Mouse (Mus musculus): ENCODE data around the gene Erbb4. TPM values are rescaled to one million over a fixed set of nuclear protein-coding genes. Genes with fewer than 3 reads are reported as not detected.

Gene Erbb4
- polyA plus RNA-seq, 1 experiment from 2014 or later = 0.35 TPM

GRCm38 (mm10) chr1:69048918-69049317 lies 58.9 kb downstream of the Erbb4 start:
- 90% methylated on average over 4 of the region's 4 CpGs for WGBS
- no peaks in the 10 kb centered on the region for H3K36me3 ChIP-seq (ENCODE audit: control insufficient read depth, insufficient read depth, low read length)
- no peak overlapping the region for H3K9ac ChIP-seq (ENCODE audit: low read length)
- H3K27me3 ChIP-seq (ENCODE audit: control insufficient read depth, insufficient read depth, low read length) = no peaks in the 10 kb centered on the region
- H3K4me2 ChIP-seq (ENCODE audit: low read depth, low read length) = no peak overlapping the region
- H3K4me1 ChIP-seq (ENCODE audit: control insufficient read depth, insufficient read depth, low read length) = no peaks in the 10 kb centered on the region
- no peaks in the 10 kb centered on the region for H3K9me3 ChIP-seq (replicated peaks; ENCODE audit: control insufficient read depth, low read length)
- no peak overlapping the region for H3K4me3 ChIP-seq (replicated peaks; ENCODE audit: low read length)
- ATAC-seq (ENCODE audit: insufficient read depth, low FRiP score) = no peak
- no peak overlapping the region for H3K27ac ChIP-seq (ENCODE audit: low read length)

- no peaks in the 10 kb centered on the region for H3K36me3 ChIP-seq (ENCODE audit: control insufficient read depth, insufficient read depth, low read length)
- no peaks in the 10 kb centered on the region for H3K4me1 ChIP-seq (ENCODE audit: control insufficient read depth, insufficient read depth, low read length)
- H3K9me3 ChIP-seq (replicated peaks; ENCODE audit: control insufficient read depth, low read length) = no peaks in the 10 kb centered on the region
- no peak overlapping the region for H3K4me2 ChIP-seq (ENCODE audit: low read depth, low read length)
- 83% methylated on average over 11 of the region's 11 CpGs for WGBS
- no peak overlapping the region for H3K4me3 ChIP-seq (replicated peaks; ENCODE audit: low read length)
- H3K27me3 ChIP-seq (ENCODE audit: control insufficient read depth, insufficient read depth, low read length) = no peaks in the 10 kb centered on the region
- no peak overlapping the region for H3K27ac ChIP-seq (ENCODE audit: low read length)
- no peak overlapping the region for H3K9ac ChIP-seq (ENCODE audit: low read length)
- ATAC-seq (ENCODE audit: insufficient read depth, low FRiP score) = no peak
Measured at GRCm38 (mm10) chr1:69046228-69046978, 61.5 kb downstream of the Erbb4 start.

- Histone ChIP-seq H3K27me3 (ENCODE audit: control insufficient read depth, insufficient read depth, low read length) (no peaks in the 10 kb centered on the region), H3K4me1 (ENCODE audit: control insufficient read depth, insufficient read depth, low read length) (no peaks in the 10 kb centered on the region)
Measured at GRCm38 (mm10) chr1:69027816-69028215, 80.0 kb downstream of the Erbb4 start.

GRCm38 (mm10) chr1:69024858-69025257 lies 83.0 kb downstream of the Erbb4 start:
- no peak for ATAC-seq (ENCODE audit: insufficient read depth, low FRiP score)
- WGBS = 37% methylated on average over 3 of the region's 3 CpGs
- no peak overlapping the region for H3K4me2 ChIP-seq (ENCODE audit: low read depth, low read length)

More at GRCm38 (mm10) chr1:69027816-69028215, 80.0 kb downstream of the Erbb4 start:
- H3K4me3 ChIP-seq (replicated peaks; ENCODE audit: low read length) = no peak overlapping the region
- H3K9me3 ChIP-seq (replicated peaks; ENCODE audit: control insufficient read depth, low read length) = no peaks in the 10 kb centered on the region
- H3K4me2 ChIP-seq (ENCODE audit: low read depth, low read length) = no peak overlapping the region
- H3K36me3 ChIP-seq (ENCODE audit: control insufficient read depth, insufficient read depth, low read length) = no peaks in the 10 kb centered on the region
- no peak overlapping the region for H3K27ac ChIP-seq (ENCODE audit: low read length)
- H3K9ac ChIP-seq (ENCODE audit: low read length) = no peak overlapping the region
- ATAC-seq (ENCODE audit: insufficient read depth, low FRiP score) = no peak
- 76% methylated on average over 5 of the region's 5 CpGs for WGBS

GRCm38 (mm10) chr1:69023157-69023925 lies 84.5 kb downstream of the Erbb4 start:
- Histone ChIP-seq H3K4me3 (replicated peaks; ENCODE audit: low read length) (no peak overlapping the region), H3K4me1 (ENCODE audit: control insufficient read depth, insufficient read depth, low read length) (no peaks in the 10 kb centered on the region), H3K36me3 (ENCODE audit: control insufficient read depth, insufficient read depth, low read length) (no peaks in the 10 kb centered on the region), H3K27ac (ENCODE audit: low read length) (no peak overlapping the region), H3K9ac (ENCODE audit: low read length) (no peak overlapping the region), H3K4me2 (ENCODE audit: low read depth, low read length) (no peak overlapping the region), H3K27me3 (ENCODE audit: control insufficient read depth, insufficient read depth, low read length) (no peaks in the 10 kb centered on the region), H3K9me3 (replicated peaks; ENCODE audit: control insufficient read depth, low read length) (no peaks in the 10 kb centered on the region)
- ATAC-seq (ENCODE audit: insufficient read depth, low FRiP score) = no peak
- WGBS = 71% methylated on average over 4 of the region's 4 CpGs

More at GRCm38 (mm10) chr1:69024858-69025257, 83.0 kb downstream of the Erbb4 start:
- no peaks in the 10 kb centered on the region for H3K36me3 ChIP-seq (ENCODE audit: control insufficient read depth, insufficient read depth, low read length)
- H3K9me3 ChIP-seq (replicated peaks; ENCODE audit: control insufficient read depth, low read length) = no peaks in the 10 kb centered on the region
- H3K4me1 ChIP-seq (ENCODE audit: control insufficient read depth, insufficient read depth, low read length) = no peaks in the 10 kb centered on the region
- no peak overlapping the region for H3K27ac ChIP-seq (ENCODE audit: low read length)
- no peaks in the 10 kb centered on the region for H3K27me3 ChIP-seq (ENCODE audit: control insufficient read depth, insufficient read depth, low read length)
- H3K9ac ChIP-seq (ENCODE audit: low read length) = no peak overlapping the region
- H3K4me3 ChIP-seq (replicated peaks; ENCODE audit: low read length) = no peak overlapping the region

- H3K4me2 ChIP-seq (ENCODE audit: low read depth, low read length) = no peak overlapping the region
- no peak overlapping the region for H3K9ac ChIP-seq (ENCODE audit: low read length)
- WGBS = 78% methylated on average over 5 of the region's 5 CpGs
- no peak overlapping the region for H3K4me3 ChIP-seq (replicated peaks; ENCODE audit: low read length)
- H3K4me1 ChIP-seq (ENCODE audit: control insufficient read depth, insufficient read depth, low read length) = no peaks in the 10 kb centered on the region
- H3K36me3 ChIP-seq (ENCODE audit: control insufficient read depth, insufficient read depth, low read length) = no peaks in the 10 kb centered on the region
- no peaks in the 10 kb centered on the region for H3K27me3 ChIP-seq (ENCODE audit: control insufficient read depth, insufficient read depth, low read length)
- no peak overlapping the region for H3K27ac ChIP-seq (ENCODE audit: low read length)
- ATAC-seq (ENCODE audit: insufficient read depth, low FRiP score) = no peak
- no peaks in the 10 kb centered on the region for H3K9me3 ChIP-seq (replicated peaks; ENCODE audit: control insufficient read depth, low read length)
Measured at GRCm38 (mm10) chr1:69009800-69010505, 97.9 kb downstream of the Erbb4 start.

DNA sequence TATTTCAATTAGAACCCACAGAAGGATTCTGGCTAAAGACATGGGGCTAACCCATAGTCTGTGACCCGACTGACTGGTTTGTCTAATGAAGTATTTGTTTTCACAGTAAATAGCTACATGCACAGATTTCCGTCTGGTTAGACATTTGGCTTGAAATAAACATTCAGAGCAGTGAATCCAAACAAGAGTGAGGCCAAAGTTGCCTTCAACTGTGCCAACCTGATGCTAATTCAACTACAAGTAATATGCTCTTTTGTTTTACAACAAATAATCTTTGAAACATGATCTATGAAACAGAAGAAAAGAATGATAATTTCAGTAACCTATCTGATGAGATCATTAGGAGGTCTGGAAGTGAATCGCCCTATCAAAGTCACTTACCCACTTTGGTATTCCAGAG lies 106.5 kb downstream of the Erbb4 start:
- ATAC-seq (ENCODE audit: insufficient read depth, low FRiP score) = no peak
- 65% methylated on average over 3 of the region's 3 CpGs for WGBS

DNA sequence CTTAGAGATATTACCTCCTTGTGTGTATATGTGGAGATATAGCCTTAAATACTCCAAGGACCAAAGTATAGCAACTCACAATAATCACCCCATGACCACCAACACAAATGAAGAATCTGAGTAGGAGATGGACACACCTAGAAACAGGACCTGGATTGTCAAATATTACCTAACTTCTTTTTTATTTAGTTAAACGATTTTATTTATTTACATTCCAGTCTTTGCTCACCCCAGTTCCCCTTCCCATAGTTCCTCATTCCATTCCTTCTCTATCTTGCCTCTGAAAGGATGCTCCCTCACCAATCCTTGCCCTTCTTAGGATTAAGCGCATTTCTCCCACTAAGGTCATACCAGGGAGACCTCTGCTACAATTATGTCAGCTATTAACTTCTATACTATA lies 128.6 kb downstream of the Erbb4 start:
- Histone ChIP-seq H3K27ac (ENCODE audit: low read length) (no peak overlapping the region), H3K4me2 (ENCODE audit: low read depth, low read length) (no peak overlapping the region), H3K4me3 (replicated peaks; ENCODE audit: low read length) (no peak overlapping the region), H3K36me3 (ENCODE audit: control insufficient read depth, insufficient read depth, low read length) (no peaks in the 10 kb centered on the region), H3K4me1 (ENCODE audit: control insufficient read depth, insufficient read depth, low read length) (no peaks in the 10 kb centered on the region), H3K27me3 (ENCODE audit: control insufficient read depth, insufficient read depth, low read length) (no peaks in the 10 kb centered on the region), H3K9ac (ENCODE audit: low read length) (no peak overlapping the region), H3K9me3 (replicated peaks; ENCODE audit: control insufficient read depth, low read length) (no peaks in the 10 kb centered on the region)
- WGBS = 41% methylated on average over 2 of the region's 2 CpGs
- ATAC-seq (ENCODE audit: insufficient read depth, low FRiP score) = no peak

More for the DNA sequence above, 106.5 kb downstream of the Erbb4 start:
- H3K4me1 ChIP-seq (ENCODE audit: control insufficient read depth, insufficient read depth, low read length) = no peaks in the 10 kb centered on the region
- H3K9me3 ChIP-seq (replicated peaks; ENCODE audit: control insufficient read depth, low read length) = no peaks in the 10 kb centered on the region
- no peak overlapping the region for H3K27ac ChIP-seq (ENCODE audit: low read length)
- no peaks in the 10 kb centered on the region for H3K36me3 ChIP-seq (ENCODE audit: control insufficient read depth, insufficient read depth, low read length)
- no peaks in the 10 kb centered on the region for H3K27me3 ChIP-seq (ENCODE audit: control insufficient read depth, insufficient read depth, low read length)
- H3K9ac ChIP-seq (ENCODE audit: low read length) = no peak overlapping the region
- no peak overlapping the region for H3K4me3 ChIP-seq (replicated peaks; ENCODE audit: low read length)
- H3K4me2 ChIP-seq (ENCODE audit: low read depth, low read length) = no peak overlapping the region

DNA sequence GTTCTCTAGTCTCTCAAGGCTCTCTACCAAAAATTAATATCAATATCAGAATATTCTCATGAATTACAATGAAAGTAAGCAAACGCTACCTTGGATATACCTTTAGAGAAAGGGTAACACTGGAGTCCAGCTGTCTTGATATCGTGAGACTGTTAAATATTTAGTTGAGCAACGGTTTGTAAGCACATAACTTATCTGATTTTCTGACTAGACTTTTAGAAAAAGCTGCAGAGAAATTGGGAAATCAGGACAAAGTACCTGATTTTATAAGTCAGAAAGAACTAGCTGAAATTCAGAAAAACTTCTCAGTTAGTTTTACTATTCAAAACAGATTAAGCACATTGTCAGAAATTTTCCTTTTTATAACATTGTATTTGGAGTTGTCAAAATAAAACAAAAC lies 129.3 kb downstream of the Erbb4 start:
- 62% methylated on average over 3 of the region's 3 CpGs for WGBS
- Histone ChIP-seq H3K9me3 (replicated peaks; ENCODE audit: control insufficient read depth, low read length) (no peaks in the 10 kb centered on the region), H3K9ac (ENCODE audit: low read length) (no peak overlapping the region), H3K27me3 (ENCODE audit: control insufficient read depth, insufficient read depth, low read length) (no peaks in the 10 kb centered on the region), H3K36me3 (ENCODE audit: control insufficient read depth, insufficient read depth, low read length) (no peaks in the 10 kb centered on the region), H3K4me2 (ENCODE audit: low read depth, low read length) (no peak overlapping the region), H3K4me3 (replicated peaks; ENCODE audit: low read length) (no peak overlapping the region), H3K27ac (ENCODE audit: low read length) (no peak overlapping the region), H3K4me1 (ENCODE audit: control insufficient read depth, insufficient read depth, low read length) (no peaks in the 10 kb centered on the region)
- no peak for ATAC-seq (ENCODE audit: insufficient read depth, low FRiP score)
